Mouse (Mus musculus) testis, adult 2 months (tissue): ENCODE measurements at regions not wholly inside any gene's neighbourhood (a gene's known extent, or its start where the extent isn't known, plus 50 kb on each side); places are given as distances from the start of the nearest gene placed in this dataset.

Experiments
- CTCF ChIP-seq: fragments of 200-500 bp; IDR thresholded peaks from 2 replicates; pipeline ENCODE4 v1.5.1; 2012; ENCODE audit warnings: low read depth, mild to moderate bottlenecking, inconsistent platforms, low read length, moderate library complexity; ENCODE audit not compliant: control insufficient read depth, insufficient read depth, insufficient replicate concordance
- POLR2A ChIP-seq: fragments of 200-500 bp; IDR thresholded peaks from 2 replicates; pipeline ENCODE4 v1.6.1; 2012; ENCODE audit warnings: low read depth, mild to moderate bottlenecking, inconsistent platforms, low read length, moderate library complexity; ENCODE audit not compliant: control insufficient read depth

DNA sequence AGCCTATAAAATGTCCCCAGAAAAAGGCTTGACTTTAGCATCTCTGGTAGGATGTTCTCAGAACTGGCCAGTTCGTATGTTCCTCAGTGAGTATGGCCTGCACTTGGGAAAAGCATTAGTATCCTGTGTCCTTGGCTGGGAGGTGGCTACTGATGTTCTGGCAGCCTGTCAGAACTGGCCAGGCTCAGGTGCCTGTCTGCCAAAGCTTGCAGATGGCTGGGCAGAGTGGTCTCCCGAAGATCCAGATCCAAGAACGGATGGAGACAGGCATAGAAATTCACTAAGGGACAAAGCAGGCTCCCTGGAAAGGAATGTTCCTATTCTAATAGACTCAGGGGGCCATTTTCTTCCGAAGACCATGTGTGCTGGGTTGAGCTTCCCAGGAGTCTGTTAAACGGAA is 329.6 kb downstream of the Cxcl12 start:
- TF ChIP-seq CTCF (no peak), POLR2A (no peak)
